Mouse (Mus musculus): Measurements from ENCODE around the gene Tmem163.

Gene Tmem163

DNA sequence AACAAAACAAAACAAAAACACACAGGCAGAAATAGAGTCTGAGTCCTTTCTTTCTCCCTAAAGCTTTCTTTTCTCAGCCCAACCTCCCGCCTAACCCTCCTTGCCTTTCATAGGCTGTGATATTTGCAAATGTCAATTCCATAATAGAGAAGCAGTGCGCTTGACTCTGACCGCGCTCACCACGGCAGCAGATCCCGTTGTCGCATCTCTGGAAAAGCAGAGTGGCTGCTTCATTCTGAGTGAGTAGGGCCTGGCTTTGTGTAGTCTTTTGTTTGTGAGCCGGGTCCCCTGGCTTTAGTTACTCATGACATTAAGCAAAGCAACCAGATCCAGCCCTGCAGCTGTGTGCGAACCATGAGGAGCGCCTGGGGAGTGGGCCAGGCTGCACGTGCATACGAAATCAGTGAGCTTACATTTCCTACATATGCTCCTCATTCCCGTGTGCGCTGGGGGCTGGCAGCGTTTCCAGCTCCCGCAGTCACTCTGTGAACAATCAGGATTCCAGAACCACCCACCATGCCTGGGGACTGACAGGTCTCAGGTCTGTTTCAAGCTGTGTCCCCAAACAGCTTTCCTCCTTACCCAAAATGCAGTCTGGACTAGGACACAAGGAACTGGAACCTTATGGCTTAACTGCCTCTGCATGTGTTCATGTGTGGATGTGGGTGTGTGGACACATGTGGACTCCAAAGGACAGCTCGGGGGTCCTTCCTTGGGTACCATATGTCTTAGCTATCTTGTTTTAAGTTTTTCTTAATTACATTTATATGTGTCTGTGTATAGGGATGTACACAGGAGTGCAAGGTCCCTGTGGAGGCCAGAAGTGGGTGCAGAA is 141.9 kb downstream of the Tmem163 start:
- H3K36me3 ChIP-seq (ENCODE audit: insufficient read depth, low read length) = no peaks in the 10 kb centered on the region
- peaks cover 7% of the 10 kb centered on the region; the same call in 1 of the 2 replicates for H3K4me1 ChIP-seq (replicated peaks; ENCODE audit: low read depth, low read length)
- H3K9me3 ChIP-seq (ENCODE audit: low read length) = no peaks in the 10 kb centered on the region
- TF ChIP-seq POU5F1 (IDR thresholded peaks at IDR 0.05; ENCODE audit: borderline replicate concordance, low read length) = no peak
- no peak for TF ChIP-seq NANOG (IDR thresholded peaks at IDR 0.05; ENCODE audit: borderline replicate concordance, low read length)
- no peak for TF ChIP-seq CTCF (conservative IDR thresholded peaks at IDR 0.05; ENCODE audit: low read length)
- H3K27me3 ChIP-seq (ENCODE audit: insufficient read depth, low read length) = peaks cover 5% of the 10 kb centered on the region
- H3K4me3 ChIP-seq (replicated peaks; ENCODE audit: low read length) = 0 out of 2 replicates have a peak overlapping the region, but pooled peaks have one; percentile 23

DNA sequence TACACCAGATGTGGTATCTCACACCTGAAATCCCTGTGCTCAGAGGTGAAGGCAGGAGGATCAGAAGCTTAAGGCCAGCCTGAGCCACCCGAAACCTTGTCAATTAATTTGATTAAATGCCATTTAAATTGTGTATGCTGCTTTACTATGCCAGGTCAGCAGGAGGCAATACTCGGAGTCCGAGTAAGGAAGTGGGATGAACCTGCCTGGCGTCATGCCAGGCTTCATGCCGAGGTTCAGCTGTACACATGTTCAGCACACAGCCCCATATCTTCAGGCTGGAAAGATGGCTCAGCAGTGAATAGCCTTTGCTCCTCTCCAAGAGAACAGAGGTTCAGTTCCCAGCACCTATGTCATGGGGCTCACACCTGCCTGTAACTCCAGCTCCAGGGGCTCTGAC is 142.9 kb downstream of the Tmem163 start:
- Histone ChIP-seq H3K36me3 (ENCODE audit: insufficient read depth, low read length) (no peaks in the 10 kb centered on the region), H3K9me3 (ENCODE audit: low read length) (no peaks in the 10 kb centered on the region), H3K4me3 (replicated peaks; ENCODE audit: low read length) (no peak overlapping the region), H3K27me3 (ENCODE audit: insufficient read depth, low read length) (peaks cover 5% of the 10 kb centered on the region), H3K4me1 (replicated peaks; ENCODE audit: low read depth, low read length) (peaks cover 8% of the 10 kb centered on the region; the same call in 1 of the 2 replicates)
- no peak for TF ChIP-seq POU5F1 (IDR thresholded peaks at IDR 0.05; ENCODE audit: borderline replicate concordance, low read length)
- TF ChIP-seq NANOG (IDR thresholded peaks at IDR 0.05; ENCODE audit: borderline replicate concordance, low read length) = no peak
- TF ChIP-seq CTCF (conservative IDR thresholded peaks at IDR 0.05; ENCODE audit: low read length) = no peak

- TF ChIP-seq POU5F1 (IDR thresholded peaks at IDR 0.05; ENCODE audit: borderline replicate concordance, low read length) (no peak), CTCF (conservative IDR thresholded peaks at IDR 0.05; ENCODE audit: low read length) (no peak), NANOG (IDR thresholded peaks at IDR 0.05; ENCODE audit: borderline replicate concordance, low read length) (no peak)
- Histone ChIP-seq H3K27me3 (ENCODE audit: insufficient read depth, low read length) (peaks cover 5% of the 10 kb centered on the region; the same call in 1 of the 2 replicates), H3K9me3 (ENCODE audit: low read length) (no peaks in the 10 kb centered on the region), H3K4me3 (replicated peaks; ENCODE audit: low read length) (no peak overlapping the region), H3K4me1 (replicated peaks; ENCODE audit: low read depth, low read length) (0 out of 2 replicates have a peak, but pooled peaks cover 8% of the 10 kb centered on the region), H3K36me3 (ENCODE audit: insufficient read depth, low read length) (no peaks in the 10 kb centered on the region)
Observed at GRCm38 (mm10) chr1:127531723-127532122, 147.6 kb downstream of the Tmem163 start.

GRCm38 (mm10) chr1:127530849-127531580 is 148.3 kb downstream of the Tmem163 start:
- TF ChIP-seq POU5F1 (IDR thresholded peaks at IDR 0.05; ENCODE audit: borderline replicate concordance, low read length) (no peak), CTCF (conservative IDR thresholded peaks at IDR 0.05; ENCODE audit: low read length) (no peak), NANOG (IDR thresholded peaks at IDR 0.05; ENCODE audit: borderline replicate concordance, low read length) (no peak)
- Histone ChIP-seq H3K9me3 (ENCODE audit: low read length) (no peaks in the 10 kb centered on the region), H3K4me3 (replicated peaks; ENCODE audit: low read length) (no peak overlapping the region), H3K4me1 (replicated peaks; ENCODE audit: low read depth, low read length) (0 out of 2 replicates have a peak, but pooled peaks cover 8% of the 10 kb centered on the region), H3K36me3 (ENCODE audit: insufficient read depth, low read length) (no peaks in the 10 kb centered on the region), H3K27me3 (ENCODE audit: insufficient read depth, low read length) (no peaks in the 10 kb centered on the region; the same call in 1 of the 2 replicates)

DNA sequence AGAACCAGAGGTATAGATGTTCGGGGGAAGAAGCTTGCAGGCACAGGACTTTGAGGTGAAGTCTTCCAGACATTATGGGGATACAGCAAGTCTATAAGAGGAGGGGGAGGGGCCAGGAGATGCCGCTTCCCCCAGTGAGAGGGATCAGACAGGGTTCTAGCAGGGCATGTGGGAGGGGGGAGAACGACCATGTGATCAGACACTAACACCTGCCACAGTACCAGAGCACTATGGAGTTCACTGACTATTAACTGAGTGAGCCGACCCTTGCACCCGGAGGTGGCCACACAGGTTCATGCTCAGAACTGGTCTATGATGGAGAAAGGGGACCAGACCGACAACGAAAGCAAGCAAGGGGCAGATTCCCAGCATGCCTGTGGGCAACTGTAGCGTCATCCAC is 156.0 kb downstream of the Tmem163 start:
- H3K4me1 ChIP-seq (replicated peaks; ENCODE audit: low read depth, low read length) = peaks cover 20% of the 10 kb centered on the region
- no peaks in the 10 kb centered on the region for H3K27me3 ChIP-seq (ENCODE audit: insufficient read depth, low read length)
- H3K9me3 ChIP-seq (ENCODE audit: low read length) = no peaks in the 10 kb centered on the region
- TF ChIP-seq NANOG (IDR thresholded peaks at IDR 0.05; ENCODE audit: borderline replicate concordance, low read length) (no peak), CTCF (conservative IDR thresholded peaks at IDR 0.05; ENCODE audit: low read length) (no peak), POU5F1 (IDR thresholded peaks at IDR 0.05; ENCODE audit: borderline replicate concordance, low read length) (no peak)
- no peak overlapping the region for H3K4me3 ChIP-seq (replicated peaks; ENCODE audit: low read length)
- H3K36me3 ChIP-seq (ENCODE audit: insufficient read depth, low read length) = no peaks in the 10 kb centered on the region

DNA sequence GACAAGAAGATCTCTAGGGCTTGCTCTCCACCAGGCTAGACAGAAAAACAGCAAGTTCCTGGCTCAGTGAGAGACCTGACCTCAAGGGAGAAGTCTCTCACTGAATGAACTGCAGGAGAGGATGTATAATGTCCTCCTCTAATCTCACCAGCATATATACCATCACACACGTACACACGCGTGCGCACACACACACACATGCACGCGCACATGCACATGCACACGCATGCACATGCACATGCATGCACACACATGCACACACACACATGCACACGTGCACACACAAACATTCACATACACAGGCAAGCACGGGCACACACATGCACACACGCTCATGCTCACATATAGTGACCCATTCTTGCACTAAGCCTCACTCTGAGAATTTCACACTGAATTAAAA is 164.5 kb downstream of the Tmem163 start:
- TF ChIP-seq NANOG (IDR thresholded peaks at IDR 0.05; ENCODE audit: borderline replicate concordance, low read length) (no peak), CTCF (conservative IDR thresholded peaks at IDR 0.05; ENCODE audit: low read length) (no peak), POU5F1 (IDR thresholded peaks at IDR 0.05; ENCODE audit: borderline replicate concordance, low read length) (no peak)
- H3K27me3 ChIP-seq (ENCODE audit: insufficient read depth, low read length) = no peaks in the 10 kb centered on the region
- no peaks in the 10 kb centered on the region for H3K36me3 ChIP-seq (ENCODE audit: insufficient read depth, low read length)
- H3K4me1 ChIP-seq (replicated peaks; ENCODE audit: low read depth, low read length) = no peaks in the 10 kb centered on the region
- peaks cover 11% of the 10 kb centered on the region; the same call in 1 of the 2 replicates for H3K9me3 ChIP-seq (ENCODE audit: low read length)
- no peak overlapping the region for H3K4me3 ChIP-seq (replicated peaks; ENCODE audit: low read length)

DNA sequence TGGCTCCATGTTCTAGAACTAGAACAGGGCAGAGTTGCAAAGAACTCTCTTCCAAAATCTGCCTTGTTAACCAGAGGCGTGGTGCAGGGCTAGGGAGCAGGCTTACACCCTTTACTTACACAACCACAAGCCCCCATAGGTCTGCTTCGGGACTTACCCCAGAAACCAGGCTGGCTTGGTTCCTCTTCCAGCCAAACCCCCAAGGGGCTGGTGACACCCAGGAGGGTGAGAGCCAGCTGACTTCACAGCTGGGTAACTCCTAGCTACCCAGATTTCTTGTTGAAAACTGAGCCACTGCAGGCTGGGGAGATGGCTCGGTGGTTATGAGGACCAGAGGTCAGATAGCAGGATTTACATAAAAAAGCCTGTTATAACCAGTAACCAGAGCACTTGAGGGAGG is 164.9 kb downstream of the Tmem163 start:
- peaks cover 11% of the 10 kb centered on the region; the same call in 1 of the 2 replicates for H3K9me3 ChIP-seq (ENCODE audit: low read length)
- H3K4me1 ChIP-seq (replicated peaks; ENCODE audit: low read depth, low read length) = no peaks in the 10 kb centered on the region
- TF ChIP-seq NANOG (IDR thresholded peaks at IDR 0.05; ENCODE audit: borderline replicate concordance, low read length) = no peak
- no peak for TF ChIP-seq CTCF (conservative IDR thresholded peaks at IDR 0.05; ENCODE audit: low read length)
- no peak for TF ChIP-seq POU5F1 (IDR thresholded peaks at IDR 0.05; ENCODE audit: borderline replicate concordance, low read length)
- no peaks in the 10 kb centered on the region for H3K36me3 ChIP-seq (ENCODE audit: insufficient read depth, low read length)
- H3K27me3 ChIP-seq (ENCODE audit: insufficient read depth, low read length) = no peaks in the 10 kb centered on the region
- H3K4me3 ChIP-seq (replicated peaks; ENCODE audit: low read length) = no peak overlapping the region

- Histone ChIP-seq H3K4me1 (replicated peaks; ENCODE audit: low read depth, low read length) (peaks cover 6% of the 10 kb centered on the region), H3K9me3 (ENCODE audit: low read length) (peaks cover 11% of the 10 kb centered on the region; the same call in 1 of the 2 replicates), H3K27me3 (ENCODE audit: insufficient read depth, low read length) (no peaks in the 10 kb centered on the region), H3K4me3 (replicated peaks; ENCODE audit: low read length) (no peak overlapping the region), H3K36me3 (ENCODE audit: insufficient read depth, low read length) (no peaks in the 10 kb centered on the region)
- TF ChIP-seq CTCF (conservative IDR thresholded peaks at IDR 0.05; ENCODE audit: low read length) (no peak), POU5F1 (IDR thresholded peaks at IDR 0.05; ENCODE audit: borderline replicate concordance, low read length) (no peak), NANOG (IDR thresholded peaks at IDR 0.05; ENCODE audit: borderline replicate concordance, low read length) (no peak)
Observed at GRCm38 (mm10) chr1:127513664-127514063, 165.7 kb downstream of the Tmem163 start.
